Mouse (Mus musculus): ENCODE measurements around the gene Slc18b1. TPM values are rescaled to one million over a fixed set of nuclear protein-coding genes. Genes with fewer than 3 reads are reported as not detected.
"Not testable (repeated sequence)": the region's sequence is repeated elsewhere in the genome, so short reads cannot be mapped to it uniquely, and the experiment has no call there.

Slc18b1 gene
- polyA plus RNA-seq (2012; ENCODE audit: insufficient read depth, low replicate concordance): not detected in 2 replicates

DNA sequence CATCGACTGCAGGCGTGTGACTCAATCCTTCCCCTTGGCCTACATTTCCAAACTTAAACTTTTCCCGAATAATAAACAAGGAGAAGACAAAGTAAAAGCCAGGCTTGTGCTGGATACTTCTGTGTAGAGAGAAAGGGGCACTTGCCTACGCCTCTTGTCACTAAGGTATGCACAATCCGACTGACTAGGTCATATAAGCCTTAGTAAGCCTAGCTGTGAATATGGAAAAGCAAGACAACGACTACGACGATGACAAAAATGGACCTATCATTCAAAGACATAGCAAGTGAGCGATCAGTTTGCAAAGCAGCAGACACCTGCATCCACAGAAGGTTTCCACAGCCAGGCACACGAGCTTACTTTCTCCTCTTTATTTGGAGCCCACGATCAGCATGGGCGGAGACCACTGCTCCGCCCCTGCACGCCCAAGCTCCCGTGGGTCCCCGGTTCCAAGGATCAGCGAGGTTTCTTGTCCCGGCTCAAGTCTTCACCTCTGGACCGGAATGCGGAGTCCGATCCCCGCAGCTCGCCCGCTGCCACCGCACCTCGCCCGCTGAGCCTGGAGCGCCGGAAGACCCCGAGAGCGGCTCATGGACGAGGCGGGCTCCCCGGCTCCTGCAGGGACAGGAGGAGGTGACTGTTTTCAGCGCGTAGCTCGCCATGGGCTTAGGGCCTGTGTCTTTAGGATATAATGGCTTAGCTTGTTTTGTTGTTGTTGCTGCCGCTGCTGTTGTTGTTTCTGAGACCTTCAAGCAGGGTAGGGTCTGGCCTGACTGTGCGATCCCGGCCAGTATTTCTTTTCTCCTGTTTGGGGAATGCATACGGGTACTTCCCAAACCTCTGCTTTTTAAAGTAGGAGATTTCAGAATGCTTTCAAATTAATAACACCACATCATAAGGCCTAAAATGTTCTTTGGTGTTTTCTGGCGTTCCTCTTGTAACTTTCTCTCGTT lies at the start of gene Slc18b1:
Gene Slc18b1 (plus strand): TSS at position 436 of the 953 bp plus-strand sequence.
- H3K9me3 ChIP-seq: peaks cover 12% of the 10 kb centered on the region
- peaks cover 5% of the 10 kb centered on the region for H3K27me3 ChIP-seq (replicated peaks)
- TF ChIP-seq FLI1 (IDR thresholded peaks at IDR 0.05; ENCODE audit: low read length): no peak
- no peak for TF ChIP-seq GATA1 (IDR thresholded peaks at IDR 0.05; ENCODE audit: borderline replicate concordance, low read length)
- no peaks in the 10 kb centered on the region for H3K36me3 ChIP-seq (replicated peaks; ENCODE audit: low read length)
- H3K4me3 ChIP-seq (replicated peaks): peak within 1 kb of the TSS; percentile 87
- peaks cover 7% of the 10 kb centered on the region; the same call in 1 of the 2 replicates for H3K4me1 ChIP-seq

DNA sequence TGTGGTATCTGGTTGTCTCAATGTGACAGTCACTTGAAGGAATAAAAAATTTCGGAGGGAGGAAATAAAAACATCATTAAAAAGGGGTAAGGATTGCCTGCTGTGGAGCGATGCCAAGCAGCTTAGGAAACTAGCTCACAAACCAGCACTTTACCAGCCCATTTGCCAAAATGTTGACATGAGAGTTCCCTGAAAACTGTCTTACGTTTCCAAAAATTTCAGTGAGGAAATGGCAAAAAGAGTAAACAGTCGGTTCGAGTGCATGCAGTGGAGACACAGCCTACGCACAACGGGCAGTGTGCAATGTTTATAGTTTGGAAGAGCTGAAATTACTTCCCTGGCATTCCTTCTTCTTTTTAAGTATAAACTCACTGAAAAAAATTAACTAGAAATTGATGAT lies 42.6 kb upstream of the Slc18b1 start:
- no peak for TF ChIP-seq FLI1 (IDR thresholded peaks at IDR 0.05; ENCODE audit: low read length)
- no peak for TF ChIP-seq GATA1 (IDR thresholded peaks at IDR 0.05; ENCODE audit: borderline replicate concordance, low read length)
- Histone ChIP-seq H3K4me3 (replicated peaks) (no peak overlapping the region), H3K9me3 (no peaks in the 10 kb centered on the region), H3K4me1 (peaks cover 17% of the 10 kb centered on the region), H3K27me3 (replicated peaks) (no peaks in the 10 kb centered on the region), H3K36me3 (replicated peaks; ENCODE audit: low read length) (no peaks in the 10 kb centered on the region)

DNA sequence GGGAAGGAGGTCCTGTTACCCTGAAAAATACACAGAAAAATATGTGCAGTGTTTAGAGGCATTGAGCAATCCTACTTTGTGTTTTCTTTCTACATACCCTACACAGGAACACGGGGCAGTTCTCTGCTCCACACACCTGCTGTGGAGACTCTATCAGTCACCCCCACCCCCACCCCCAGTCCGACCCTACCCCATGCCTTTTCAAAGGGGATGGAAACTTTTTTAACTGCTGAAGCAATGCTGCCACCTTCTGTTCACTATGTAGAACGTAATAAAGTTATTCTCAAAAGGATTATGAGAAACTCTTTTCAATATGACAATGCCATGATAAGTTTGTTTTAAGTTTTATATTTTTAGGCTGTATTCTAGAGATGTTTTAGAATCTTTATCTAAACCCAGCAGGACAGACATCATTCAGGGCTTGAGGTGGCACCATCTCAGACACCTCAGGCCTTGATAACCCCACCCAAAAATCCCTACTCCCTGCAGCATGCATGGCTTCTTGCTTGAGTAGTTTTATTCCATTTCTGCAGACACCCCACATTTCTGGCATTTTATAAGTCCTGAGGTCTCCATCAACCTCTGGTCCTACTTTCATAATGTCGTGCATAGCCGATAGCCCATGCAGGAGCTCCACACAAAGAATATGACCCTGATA lies 19.4 kb upstream of the Slc18b1 start:
- Histone ChIP-seq H3K9me3 (no peaks in the 10 kb centered on the region), H3K36me3 (replicated peaks; ENCODE audit: low read length) (peaks cover 8% of the 10 kb centered on the region), H3K4me3 (replicated peaks) (no peak overlapping the region), H3K4me1 (peaks cover 22% of the 10 kb centered on the region), H3K27me3 (replicated peaks) (no peaks in the 10 kb centered on the region)
- TF ChIP-seq FLI1 (IDR thresholded peaks at IDR 0.05; ENCODE audit: low read length) (no peak), GATA1 (IDR thresholded peaks at IDR 0.05; ENCODE audit: borderline replicate concordance, low read length) (no peak)

DNA sequence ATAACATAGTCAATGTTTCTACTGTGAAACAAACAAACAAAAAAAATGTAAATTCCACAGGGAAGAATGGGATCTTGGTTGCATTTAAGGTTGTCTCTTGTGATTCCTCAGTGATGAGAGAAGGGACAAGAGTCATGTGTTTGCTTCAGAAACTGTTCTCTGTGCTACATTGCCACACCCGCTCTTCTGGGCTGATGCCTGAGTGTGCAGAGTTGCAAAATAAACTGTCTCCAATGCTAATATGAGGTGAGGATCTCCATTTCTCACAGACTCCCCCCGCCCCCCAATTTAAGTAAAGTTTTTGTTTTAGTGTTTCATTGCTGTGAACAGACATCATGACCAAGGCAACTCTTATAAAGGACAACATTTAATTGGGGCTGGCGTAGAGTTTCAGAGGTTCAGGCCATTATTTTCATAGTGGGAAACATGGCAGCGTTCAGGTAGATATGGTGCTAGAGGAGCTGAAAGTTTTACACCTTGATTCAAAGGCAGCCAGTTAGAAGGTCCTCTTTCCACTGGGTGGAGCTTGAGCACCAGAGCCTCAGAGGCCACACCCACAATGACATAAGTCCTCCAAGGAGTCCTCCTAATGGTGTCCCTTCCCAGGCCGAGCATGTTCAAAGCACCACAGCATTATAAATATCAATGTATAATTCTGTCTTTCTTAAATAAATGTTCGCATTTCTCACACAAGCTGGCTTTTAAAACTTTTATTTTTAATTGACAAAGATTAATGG lies 16.1 kb upstream of the Slc18b1 start:
- H3K27me3 ChIP-seq (replicated peaks): no peaks in the 10 kb centered on the region
- peaks cover 51% of the 10 kb centered on the region for H3K4me1 ChIP-seq
- H3K36me3 ChIP-seq (replicated peaks; ENCODE audit: low read length): peaks cover 38% of the 10 kb centered on the region
- H3K4me3 ChIP-seq (replicated peaks): no peak overlapping the region
- TF ChIP-seq GATA1 (IDR thresholded peaks at IDR 0.05; ENCODE audit: borderline replicate concordance, low read length) (no peak), FLI1 (IDR thresholded peaks at IDR 0.05; ENCODE audit: low read length) (no peak)
- no peaks in the 10 kb centered on the region for H3K9me3 ChIP-seq

DNA sequence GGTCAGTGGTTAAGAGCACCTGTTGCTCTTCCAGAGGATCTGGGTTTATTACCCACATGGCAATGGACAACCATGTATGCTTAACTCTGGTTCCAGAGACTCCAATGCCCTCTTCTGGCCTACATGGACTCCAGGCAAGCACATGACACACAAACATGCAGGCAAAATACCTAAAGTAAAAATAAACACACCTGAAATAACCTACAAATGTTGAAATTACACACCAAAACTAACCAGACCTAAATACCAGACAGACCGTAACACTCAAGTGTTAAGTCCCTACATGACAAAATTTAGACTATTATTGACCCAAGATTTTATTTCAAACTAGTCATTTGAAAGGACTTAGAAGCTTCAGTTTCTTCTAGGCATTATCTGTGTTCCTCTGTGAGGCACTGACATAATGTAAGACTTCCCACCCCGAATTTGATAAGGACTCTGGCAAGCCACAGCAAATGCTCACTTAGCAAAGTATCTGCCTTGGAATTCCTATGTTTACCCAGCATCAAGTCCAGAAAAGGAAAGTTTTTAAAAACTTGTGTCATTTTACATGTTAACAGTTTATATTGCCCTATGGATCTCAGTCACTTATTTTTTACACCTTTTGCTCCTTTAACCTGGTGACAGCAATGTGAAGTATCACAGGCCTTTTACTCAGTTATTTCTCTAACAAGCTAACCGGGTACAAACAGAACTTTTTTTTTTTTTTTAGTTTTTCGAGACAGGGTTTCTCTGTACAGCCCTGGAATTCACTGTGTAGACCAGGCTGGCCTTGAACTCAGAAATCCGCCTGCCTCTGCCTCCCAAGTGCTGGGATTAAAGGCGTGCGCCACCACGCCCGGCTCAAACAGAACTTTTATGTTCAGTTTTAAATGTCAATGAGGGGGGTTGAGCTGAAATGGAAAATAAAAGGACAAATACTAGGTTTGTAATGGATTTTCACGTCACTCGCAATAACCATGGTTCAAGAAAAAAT lies 14.7 kb upstream of the Slc18b1 start:
- H3K9me3 ChIP-seq: no peaks in the 10 kb centered on the region
- H3K36me3 ChIP-seq (replicated peaks; ENCODE audit: low read length): peaks cover 42% of the 10 kb centered on the region
- peaks cover 60% of the 10 kb centered on the region for H3K4me1 ChIP-seq
- no peaks in the 10 kb centered on the region for H3K27me3 ChIP-seq (replicated peaks)
- TF ChIP-seq GATA1 (IDR thresholded peaks at IDR 0.05; ENCODE audit: borderline replicate concordance, low read length) (no peak), FLI1 (IDR thresholded peaks at IDR 0.05; ENCODE audit: low read length) (no peak)
- no peak overlapping the region for H3K4me3 ChIP-seq (replicated peaks)

DNA sequence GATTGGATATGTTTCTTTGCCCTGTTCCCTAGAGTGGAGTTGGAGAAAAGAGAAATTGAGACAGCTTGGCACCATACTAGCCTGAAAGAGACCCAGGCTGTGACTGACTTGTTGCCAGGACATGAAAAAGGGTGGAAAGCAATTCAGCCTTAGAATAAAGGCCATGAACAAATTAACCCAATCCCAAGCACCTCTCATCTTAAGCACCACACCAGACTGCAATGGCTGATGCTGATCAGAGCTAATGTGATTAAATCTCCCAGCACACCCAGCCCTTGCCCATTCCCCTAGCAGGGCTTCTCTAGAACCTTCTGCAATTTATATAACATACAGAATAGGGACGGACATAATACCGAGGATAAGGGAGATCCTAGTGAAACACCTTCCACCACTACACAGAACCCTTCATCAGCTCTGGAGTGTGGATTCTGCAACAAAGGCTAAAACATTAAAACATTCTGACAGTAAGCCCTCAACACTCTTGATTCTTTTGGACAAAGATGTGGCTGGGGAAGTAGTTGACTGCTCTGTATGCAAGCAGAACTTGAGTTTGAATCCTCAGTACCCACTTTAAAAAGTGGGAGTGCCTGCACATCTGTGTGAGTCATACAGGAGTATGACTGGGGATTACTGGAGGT lies 13.8 kb upstream of the Slc18b1 start:
- H3K36me3 ChIP-seq (replicated peaks; ENCODE audit: low read length): peaks cover 42% of the 10 kb centered on the region
- H3K4me3 ChIP-seq (replicated peaks): no peak overlapping the region
- no peak for TF ChIP-seq FLI1 (IDR thresholded peaks at IDR 0.05; ENCODE audit: low read length)
- TF ChIP-seq GATA1 (IDR thresholded peaks at IDR 0.05; ENCODE audit: borderline replicate concordance, low read length): no peak
- H3K9me3 ChIP-seq: no peaks in the 10 kb centered on the region
- H3K27me3 ChIP-seq (replicated peaks): no peaks in the 10 kb centered on the region
- H3K4me1 ChIP-seq: peaks cover 61% of the 10 kb centered on the region

DNA sequence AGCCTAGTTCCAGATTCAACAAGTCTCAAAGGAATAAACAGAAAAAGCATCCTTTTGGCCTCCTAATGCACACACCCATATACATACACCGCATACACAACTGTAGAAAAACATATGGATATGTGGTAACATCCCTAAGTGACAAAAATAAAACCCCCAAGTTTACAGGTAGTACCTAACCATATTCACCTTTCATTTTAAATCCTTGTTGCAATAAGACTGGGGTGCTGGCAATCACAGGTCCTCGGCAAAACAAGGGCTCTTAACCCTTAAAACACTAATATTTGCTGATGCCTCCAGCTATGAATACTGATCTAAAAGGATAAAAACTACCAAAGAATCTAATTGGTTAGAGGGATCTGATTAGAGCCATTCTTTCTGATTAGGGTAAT lies 13.3 kb upstream of the Slc18b1 start:
- H3K27me3 ChIP-seq (replicated peaks): no peaks in the 10 kb centered on the region
- H3K36me3 ChIP-seq (replicated peaks; ENCODE audit: low read length): peaks cover 42% of the 10 kb centered on the region
- TF ChIP-seq FLI1 (IDR thresholded peaks at IDR 0.05; ENCODE audit: low read length): no peak
- TF ChIP-seq GATA1 (IDR thresholded peaks at IDR 0.05; ENCODE audit: borderline replicate concordance, low read length): no peak
- H3K9me3 ChIP-seq: no peaks in the 10 kb centered on the region
- peaks cover 66% of the 10 kb centered on the region for H3K4me1 ChIP-seq
- H3K4me3 ChIP-seq (replicated peaks): no peak overlapping the region

DNA sequence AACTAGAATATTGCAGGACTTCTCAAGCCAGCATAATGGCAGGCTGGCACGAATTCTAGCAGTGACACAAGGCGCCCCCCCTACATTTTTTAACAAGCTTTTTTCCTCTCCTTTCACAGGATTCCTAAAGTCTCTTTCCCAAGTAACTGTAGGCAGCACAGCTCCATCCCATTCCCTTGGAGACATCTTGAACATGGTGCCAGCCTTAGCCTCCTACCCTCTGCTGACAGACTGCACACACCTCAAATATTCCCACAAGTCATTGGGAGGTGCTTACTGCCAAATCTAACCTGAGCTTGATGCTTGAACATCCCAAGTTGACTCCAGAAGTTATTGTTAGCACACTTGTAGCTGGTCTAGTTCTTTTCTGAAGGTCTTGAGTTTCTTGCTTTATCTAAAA lies 12.7 kb upstream of the Slc18b1 start:
- Histone ChIP-seq H3K4me3 (replicated peaks) (peak overlapping the region; percentile 51), H3K9me3 (no peaks in the 10 kb centered on the region), H3K36me3 (replicated peaks; ENCODE audit: low read length) (peaks cover 42% of the 10 kb centered on the region), H3K27me3 (replicated peaks) (no peaks in the 10 kb centered on the region), H3K4me1 (peaks cover 69% of the 10 kb centered on the region)
- TF ChIP-seq FLI1 (IDR thresholded peaks at IDR 0.05; ENCODE audit: low read length): no peak

DNA sequence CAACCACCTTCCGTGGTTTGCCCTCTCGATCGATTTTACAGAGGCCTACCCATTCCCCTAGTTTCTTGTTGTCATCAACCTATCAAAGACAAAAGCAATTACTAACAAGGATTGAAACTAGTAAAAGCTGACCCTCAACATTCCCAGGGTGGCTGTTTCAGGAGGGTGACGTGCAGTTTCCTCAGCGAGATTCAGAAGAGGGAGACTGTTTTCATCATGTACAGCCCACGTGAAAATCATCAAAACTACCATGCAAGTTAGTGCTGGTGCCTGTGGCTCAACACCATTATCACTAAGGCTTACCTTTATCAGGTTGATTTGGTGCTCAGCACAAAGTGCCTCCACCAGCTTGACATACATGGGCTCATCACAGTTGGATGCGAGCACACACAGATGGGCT lies 11.2 kb upstream of the Slc18b1 start:
- H3K9me3 ChIP-seq; H3K27me3 ChIP-seq (replicated peaks): not testable (repeated sequence)
- peaks cover 64% of the 10 kb centered on the region for H3K4me1 ChIP-seq
- H3K4me3 ChIP-seq (replicated peaks): peak overlapping the region; percentile 93
- peaks cover 38% of the 10 kb centered on the region for H3K36me3 ChIP-seq (replicated peaks; ENCODE audit: low read length)

Data from megakaryocyte, embryonic 14.5 days (primary cell).